Mouse (Mus musculus) stomach, embryonic 16.5 days (tissue): ENCODE results near the gene Taar5. TPM values are rescaled to one million over a fixed set of nuclear protein-coding genes. Genes with fewer than 3 reads are reported as not detected.

Experiments
- ATAC-seq: fragments of 200-750 bp; cut with Nextera tagmentation; 2 replicates; pipeline ENCODE4 v1.8.0; 2017; ENCODE audit warnings: moderate number of reproducible peaks, moderate TSS enrichment; ENCODE audit not compliant: insufficient read depth, low FRiP score
- H3K27ac ChIP-seq: fragments of 300-500 bp; sonication (generic); 2 replicates; pipeline ENCODE4 v1.5.1; 2014; ENCODE audit warnings: low read length
- H3K27me3 ChIP-seq: fragments of 300-500 bp; sonication (generic); 2 replicates; pipeline ENCODE4 v1.6.1; 2014; ENCODE audit warnings: low read length, control low read depth, mixed read lengths; ENCODE audit not compliant: control insufficient read depth, insufficient read depth
- H3K36me3 ChIP-seq: fragments of 300-500 bp; sonication (generic); 2 replicates; pipeline ENCODE4 v1.6.1; 2014; ENCODE audit warnings: low read length; ENCODE audit not compliant: control insufficient read depth, insufficient read depth
- H3K4me1 ChIP-seq: fragments of 300-500 bp; sonication (generic); 2 replicates; pipeline ENCODE4 v1.6.1; 2014; ENCODE audit warnings: low read length, control low read depth, mixed read lengths; ENCODE audit not compliant: control insufficient read depth, insufficient read depth
- H3K4me2 ChIP-seq: fragments of 300-500 bp; sonication (generic); 2 replicates; pipeline ENCODE4 v1.6.1; 2014; ENCODE audit warnings: low read depth, low read length, mixed read lengths
- H3K4me3 ChIP-seq: fragments of 300-500 bp; sonication (generic); replicated peaks from 2 replicates; pipeline ENCODE4 v1.5.1; 2014; ENCODE audit warnings: mild to moderate bottlenecking, low read length
- H3K9ac ChIP-seq: fragments of 300-500 bp; sonication (generic); 2 replicates; pipeline ENCODE4 v1.6.1; 2014; ENCODE audit warnings: low read length
- H3K9me3 ChIP-seq: fragments of 300-500 bp; sonication (generic); replicated peaks from 2 replicates; pipeline ENCODE4 v1.6.1; 2016; ENCODE audit warnings: low read length, control low read depth; ENCODE audit not compliant: control insufficient read depth
- WGBS: fragments of 180-500 bp; shearing (Covaris S2); extraction: QIAGEN DNeasy Blood & Tissue Kit; methylation state at CpG from one replicate; pipeline ENCODE4 v1.1.7; 2014; 5-methylcytosine and 5-hydroxymethylcytosine counted together
- polyA plus RNA-seq: library from polyadenylated mRNA; unstranded; fragments of >200 nt; fragmentation: Nextera tagmentation; extraction: Ambion mirVana; gene quantifications from 2 replicates; pipeline ENCODE4 v1.2.1, GENCODE M21; 2015

Taar5 gene
- polyA plus RNA-seq, 1 experiment from 2014 or later: not detected

GRCm38 (mm10) chr10:23959071-23959470, 11.4 kb upstream of the Taar5 start:
- Histone ChIP-seq H3K36me3 (no peaks in the 10 kb centered on the region), H3K4me3 (no peak overlapping the region), H3K9ac (no peak overlapping the region), H3K27ac (no peak overlapping the region), H3K9me3 (no peaks in the 10 kb centered on the region), H3K27me3 (no peaks in the 10 kb centered on the region), H3K4me2 (no peak overlapping the region), H3K4me1 (no peaks in the 10 kb centered on the region)
- 40% methylated on average over 3 of the region's 3 CpGs for WGBS
- ATAC-seq: peak; percentile 76; the same call in 1 of the 2 replicates

GRCm38 (mm10) chr10:23960444-23960915, 10.0 kb upstream of the Taar5 start, which contains the start of gene Taar4:
Taar4 (plus strand) TSS chr10:23960494.
- no peak within 1 kb of the TSS for H3K4me3 ChIP-seq
- ATAC-seq: no peak

GRCm38 (mm10) chr10:23963444-23963843, 7.1 kb upstream of the Taar5 start:
- H3K9ac ChIP-seq: no peak overlapping the region
- no peaks in the 10 kb centered on the region for H3K9me3 ChIP-seq

More at GRCm38 (mm10) chr10:23960444-23960915, 10.0 kb upstream of the Taar5 start, which contains the start of gene Taar4:
- H3K27ac ChIP-seq: no peak within 1 kb of the TSS
- WGBS: 94% methylated on average over 13 of the region's 13 CpGs
- H3K9ac ChIP-seq: no peak within 1 kb of the TSS
- no peaks in the 10 kb centered on the region for H3K36me3 ChIP-seq
- no peaks in the 10 kb centered on the region for H3K9me3 ChIP-seq
- H3K4me1 ChIP-seq: no peaks in the 10 kb centered on the region
- no peak within 1 kb of the TSS for H3K4me2 ChIP-seq
- H3K27me3 ChIP-seq: no peaks in the 10 kb centered on the region

GRCm38 (mm10) chr10:23964921-23965610, 5.4 kb upstream of the Taar5 start:
- H3K27ac ChIP-seq: no peak overlapping the region
- WGBS: 79% methylated on average over 6 of the region's 6 CpGs
- ATAC-seq: no peak
- no peaks in the 10 kb centered on the region for H3K9me3 ChIP-seq
- H3K4me3 ChIP-seq: no peak overlapping the region
- H3K4me1 ChIP-seq: no peaks in the 10 kb centered on the region
- H3K27me3 ChIP-seq: no peaks in the 10 kb centered on the region
- no peak overlapping the region for H3K4me2 ChIP-seq
- no peaks in the 10 kb centered on the region for H3K36me3 ChIP-seq
- no peak overlapping the region for H3K9ac ChIP-seq

More at GRCm38 (mm10) chr10:23963444-23963843, 7.1 kb upstream of the Taar5 start:
- ATAC-seq: no peak
- H3K4me1 ChIP-seq: no peaks in the 10 kb centered on the region
- H3K4me3 ChIP-seq: no peak overlapping the region
- H3K27me3 ChIP-seq: no peaks in the 10 kb centered on the region
- H3K36me3 ChIP-seq: no peaks in the 10 kb centered on the region
- H3K4me2 ChIP-seq: no peak overlapping the region
- WGBS: 48% methylated on average over 3 of the region's 3 CpGs
- no peak overlapping the region for H3K27ac ChIP-seq

- Histone ChIP-seq H3K4me2 (no peak overlapping the region), H3K4me1 (no peaks in the 10 kb centered on the region), H3K27me3 (no peaks in the 10 kb centered on the region), H3K36me3 (no peaks in the 10 kb centered on the region), H3K4me3 (no peak overlapping the region), H3K27ac (no peak overlapping the region), H3K9me3 (no peaks in the 10 kb centered on the region), H3K9ac (no peak overlapping the region)
- ATAC-seq: no peak
- 76% methylated on average over 5 of the region's 5 CpGs for WGBS
Measured at GRCm38 (mm10) chr10:23971256-23971655, 750 bp downstream of the Taar5 start.

GRCm38 (mm10) chr10:23977958-23978357, 7.5 kb downstream of the Taar5 start:
- WGBS: 48% methylated on average over 4 of the region's 4 CpGs
- no peaks in the 10 kb centered on the region for H3K4me1 ChIP-seq
- no peaks in the 10 kb centered on the region for H3K27me3 ChIP-seq
- H3K4me3 ChIP-seq: no peak overlapping the region
- no peak for ATAC-seq
- H3K27ac ChIP-seq: no peak overlapping the region
- H3K9me3 ChIP-seq: no peaks in the 10 kb centered on the region
- no peak overlapping the region for H3K4me2 ChIP-seq
- H3K36me3 ChIP-seq: no peaks in the 10 kb centered on the region
- no peak overlapping the region for H3K9ac ChIP-seq

GRCm38 (mm10) chr10:23978901-23979705, 8.6 kb downstream of the Taar5 start:
- 42% methylated on average over 16 of the region's 16 CpGs for WGBS

GRCm38 (mm10) chr10:23985546-23985945, 15.0 kb downstream of the Taar5 start, which contains the start of gene Taar6:
Taar6 (minus strand) TSS chr10:23985646.
- Histone ChIP-seq H3K4me2 (no peak within 1 kb of the TSS), H3K9me3 (no peaks in the 10 kb centered on the region), H3K4me1 (no peaks in the 10 kb centered on the region), H3K4me3 (no peak within 1 kb of the TSS), H3K9ac (no peak within 1 kb of the TSS), H3K36me3 (no peaks in the 10 kb centered on the region), H3K27ac (no peak within 1 kb of the TSS), H3K27me3 (no peaks in the 10 kb centered on the region)
- 74% methylated on average over 8 of the region's 8 CpGs for WGBS
- ATAC-seq: no peak

More at GRCm38 (mm10) chr10:23978901-23979705, 8.6 kb downstream of the Taar5 start:
- no peak overlapping the region for H3K27ac ChIP-seq
- H3K4me2 ChIP-seq: no peak overlapping the region
- H3K4me1 ChIP-seq: no peaks in the 10 kb centered on the region
- ATAC-seq: 0 out of 2 replicates have a peak, but pooled peaks have one; percentile 40
- no peak overlapping the region for H3K9ac ChIP-seq
- H3K36me3 ChIP-seq: no peaks in the 10 kb centered on the region
- no peak overlapping the region for H3K4me3 ChIP-seq
- H3K27me3 ChIP-seq: no peaks in the 10 kb centered on the region
- H3K9me3 ChIP-seq: no peaks in the 10 kb centered on the region

GRCm38 (mm10) chr10:23986419-23986818, 15.9 kb downstream of the Taar5 start:
- Histone ChIP-seq H3K36me3 (no peaks in the 10 kb centered on the region), H3K9me3 (no peaks in the 10 kb centered on the region), H3K4me1 (no peaks in the 10 kb centered on the region), H3K9ac (no peak overlapping the region), H3K4me3 (no peak overlapping the region), H3K27ac (no peak overlapping the region), H3K4me2 (no peak overlapping the region), H3K27me3 (no peaks in the 10 kb centered on the region)
- no peak for ATAC-seq
- WGBS: 78% methylated on average over 5 of the region's 5 CpGs
